31 mouse cellular contexts compared by ENCODE assay signal in genomic region chr2:140099971-140100370, GRCm38 (mm10). TPM values are rescaled to one million over a fixed set of nuclear protein-coding genes. Genes with fewer than 3 reads are reported as not detected.
DNase-seq lines count a peak whose midpoint lies in the region; ATAC-seq and TF ChIP-seq lines count a peak whose summit lies in the region.
"Had no signal": no experiment of that assay in that cellular context is flagged by ENCODE, and none has a peak within 500 bp of the region (broad histone marks: within the 10 kb centered on the region; RNA-seq: fewer than 3 reads in every experiment).

No protein-coding gene starts in this region.

- H3K27ac ChIP-seq in heart, embryonic 12.5 days (ENCODE audit: poor library complexity, severe bottlenecking) = no peak overlapping the region
- peak overlapping the region; percentile 95; the same call in 1 of the 2 replicates for H3K27ac ChIP-seq in CH12.LX (ENCODE audit: insufficient read depth, low read depth)
- peak overlapping the region; percentile 47; the same call in 1 of the 2 replicates for H3K27ac ChIP-seq in lung, postnatal 0 days (ENCODE audit: low read length)
- H3K27ac ChIP-seq: forebrain, embryonic 12.5 days; hindbrain, embryonic 12.5 days; kidney, postnatal 0 days; limb, embryonic 12.5 days; liver, embryonic 13.5 days; lung, embryonic 15.5 days had no signal

- no peak overlapping the region for H3K4me3 ChIP-seq in heart, embryonic 12.5 days
- H3K4me3 ChIP-seq in CH12.LX (replicated peaks in 1 of 3; ENCODE audit: low read depth in 2 of 3, low read length in 2 of 3, poor library complexity in 1 of 3) (no peak overlapping the region), myocyte (no peak overlapping the region)
- H3K4me3 ChIP-seq in lung, postnatal 0 days (ENCODE audit: low read depth, low read length) = no peak overlapping the region
- H3K4me3 ChIP-seq: erythroblast, embryonic 14.5 days; forebrain, embryonic 12.5 days; hindbrain, embryonic 12.5 days; limb, embryonic 12.5 days; liver, embryonic 13.5 days; lung, embryonic 15.5 days had no signal

- no peak for TF ChIP-seq RAD21 in CH12.LX (IDR thresholded peaks at IDR 0.05; ENCODE audit: low read depth, low read length)

- 0 out of 2 replicates have a peak, but pooled peaks cover 4% of the 10 kb centered on the region for H3K9me3 ChIP-seq in heart, embryonic 12.5 days (replicated peaks)
- no peaks in the 10 kb centered on the region for H3K9me3 ChIP-seq in CH12.LX (replicated peaks; ENCODE audit: low read length)
- no peaks in the 10 kb centered on the region for H3K9me3 ChIP-seq in lung, postnatal 0 days (ENCODE audit: low read length)
- H3K9me3 ChIP-seq: forebrain, embryonic 12.5 days; hindbrain, embryonic 12.5 days; limb, embryonic 12.5 days; liver, embryonic 13.5 days; lung, embryonic 15.5 days had no signal

- no peaks in the 10 kb centered on the region for H3K27me3 ChIP-seq in heart, embryonic 12.5 days (replicated peaks)
- no peaks in the 10 kb centered on the region for H3K27me3 ChIP-seq in CH12.LX (replicated peaks)
- H3K27me3 ChIP-seq in lung, postnatal 0 days (replicated peaks; ENCODE audit: insufficient read depth, low read length) = no peaks in the 10 kb centered on the region
- H3K27me3 ChIP-seq in myocyte (ENCODE audit: control insufficient read depth, insufficient read depth, insufficient read length) = no peaks in the 10 kb centered on the region
- H3K27me3 ChIP-seq: forebrain, embryonic 12.5 days; hindbrain, embryonic 12.5 days; limb, embryonic 12.5 days; lung, embryonic 15.5 days had no signal

- TF ChIP-seq POLR2A in CH12.LX (IDR thresholded peaks at IDR 0.05; ENCODE audit: low read depth, low read length) (no peak), myocyte (IDR thresholded peaks at IDR 0.05; ENCODE audit: insufficient read length, low read depth) (no peak)

- no peak for ATAC-seq in heart, embryonic 12.5 days (ENCODE audit: insufficient number of reproducible peaks, low FRiP score)
- ATAC-seq in lung, postnatal 0 days = peak; percentile 86
- ATAC-seq: intestine, postnatal 0 days had no signal

- no peak overlapping the region for H3ac ChIP-seq in myocyte (ENCODE audit: control insufficient read depth, insufficient read length)

- H3K4me2 ChIP-seq in heart, embryonic 12.5 days = no peak overlapping the region
- 0 out of 2 replicates have a peak overlapping the region, but pooled peaks have one; percentile 10 for H3K4me2 ChIP-seq in CH12.LX (ENCODE audit: insufficient read depth, low read depth, poor library complexity, severe bottlenecking)
- no peak overlapping the region for H3K4me2 ChIP-seq in lung, postnatal 0 days (replicated peaks; ENCODE audit: low read depth, low read length)
- H3K4me2 ChIP-seq in myocyte (ENCODE audit: low read depth) = peak overlapping the region; percentile 44
- H3K4me2 ChIP-seq: forebrain, embryonic 12.5 days; heart, embryonic 11.5 days; hindbrain, embryonic 12.5 days; limb, embryonic 12.5 days; liver, embryonic 13.5 days; lung, embryonic 15.5 days had no signal

- DNase-seq in heart, postnatal 10 days = peak; percentile 5 to 25
- no peak for DNase-seq in CH12.LX (ENCODE audit: extremely low read depth)
- DNase-seq in lung, postnatal 0 days (ENCODE audit: low spot score) = peak; percentile 76
- DNase-seq in testis, postnatal 14 days (ENCODE audit: low spot score) = no peak
- no peak for DNase-seq in embryo, embryonic 11 days
- DNase-seq: adrenal gland, postnatal 36 days; cerebellum, adult 9-10 months; liver, embryonic 13.5 days; midbrain, embryonic 14.5 days; right cerebral cortex, adult 18-20 months; right cerebral cortex, postnatal 4 days; thymus, postnatal 25 days had no signal

- intact Hi-C loops in heart, postnatal 10 days (cut with DNase I) = no loop called here

- TF ChIP-seq CTCF in CH12.LX (conservative IDR thresholded peaks at IDR 0.05 in 1 of 2, IDR thresholded peaks at IDR 0.05 in 1 of 2; ENCODE audit: low read depth in 2 of 2, low read length in 2 of 2) = no peak
- no peak for TF ChIP-seq CTCF in lung, postnatal 0 days (IDR thresholded peaks at IDR 0.05)

- TF ChIP-seq EP300 in CH12.LX (IDR thresholded peaks at IDR 0.05; ENCODE audit: low read length) = no peak
- TF ChIP-seq EP300 in lung, postnatal 0 days (IDR thresholded peaks at IDR 0.05) = no peak

- in situ Hi-C loops in CH12.LX (cut with MboI; ENCODE audit: low pct_ligation_motif_present, low pct_unique_long_range_greater_than_20kb, low sequenced_read_pairs) = no loop called here

- H3K4me1 ChIP-seq in heart, embryonic 12.5 days (replicated peaks) = no peaks in the 10 kb centered on the region
- peaks cover 9 to 47% of the 10 kb centered on the region in 2 experiments for H3K4me1 ChIP-seq in CH12.LX (ENCODE audit: control insufficient read depth in 1 of 2, insufficient read depth in 2 of 2)
- no peaks in the 10 kb centered on the region for H3K4me1 ChIP-seq in lung, postnatal 0 days (ENCODE audit: insufficient read depth, low read depth, low read length)
- H3K4me1 ChIP-seq: forebrain, embryonic 12.5 days; hindbrain, embryonic 12.5 days; limb, embryonic 12.5 days; lung, embryonic 15.5 days had no signal

- no peak overlapping the region for H3K9ac ChIP-seq in heart, embryonic 12.5 days
- no peak overlapping the region for H3K9ac ChIP-seq in CH12.LX (ENCODE audit: insufficient read depth, low read depth)
- no peak overlapping the region for H3K9ac ChIP-seq in lung, postnatal 0 days (replicated peaks; ENCODE audit: low read depth)
- H3K9ac ChIP-seq: forebrain, embryonic 12.5 days; hindbrain, embryonic 12.5 days; limb, embryonic 12.5 days; liver, embryonic 13.5 days; lung, embryonic 15.5 days had no signal

- 76% methylated on average over 3 of the region's 3 CpGs for WGBS in heart, embryonic 12.5 days
- 62% methylated on average over 3 of the region's 3 CpGs for WGBS in lung, postnatal 0 days

- H3K79me2 ChIP-seq in CH12.LX (replicated peaks; ENCODE audit: control insufficient read depth, extremely low read depth, insufficient read depth, poor library complexity, severe bottlenecking) (no peaks in the 10 kb centered on the region), myocyte (ENCODE audit: control insufficient read depth, insufficient read depth) (no peaks in the 10 kb centered on the region)

- dilution Hi-C loops in CH12.LX (cut with MboI; ENCODE audit: extremely low pct_ligation_motif_present, extremely low pct_unique_long_range_greater_than_20kb, low sequenced_read_pairs) = no loop called here

- no peaks in the 10 kb centered on the region for H3K36me3 ChIP-seq in heart, embryonic 12.5 days
- H3K36me3 ChIP-seq in CH12.LX (replicated peaks in 1 of 2; ENCODE audit: control insufficient read depth in 1 of 2, insufficient read depth in 1 of 2, low read length in 1 of 2) = no peaks in the 10 kb centered on the region
- no peaks in the 10 kb centered on the region for H3K36me3 ChIP-seq in lung, postnatal 0 days (ENCODE audit: insufficient read depth, low read length)
- no peaks in the 10 kb centered on the region for H3K36me3 ChIP-seq in myocyte (ENCODE audit: control insufficient read depth, insufficient read depth)
- H3K36me3 ChIP-seq: forebrain, embryonic 12.5 days; hindbrain, embryonic 12.5 days; limb, embryonic 12.5 days; liver, embryonic 13.5 days; lung, embryonic 15.5 days had no signal

TF ChIP-seq in CH12.LX, 34 proteins besides CTCF, POLR2A, EP300 and RAD21:
- TF ChIP-seq ETS1 (conservative IDR thresholded peaks at IDR 0.05; ENCODE audit: low read depth, low read length) (no peak), HCFC1 (IDR thresholded peaks at IDR 0.05; ENCODE audit: low read depth, low read length) (no peak), ZMIZ1 (IDR thresholded peaks at IDR 0.05; ENCODE audit: low read depth, low read length) (no peak), JUN (IDR thresholded peaks at IDR 0.05; ENCODE audit: insufficient read depth, low read depth, low read length) (no peak), USF1 (IDR thresholded peaks at IDR 0.05; ENCODE audit: low read depth, low read length) (no peak), TBP (conservative IDR thresholded peaks at IDR 0.05; ENCODE audit: low read depth, low read length) (no peak), MEF2A (IDR thresholded peaks at IDR 0.05; ENCODE audit: borderline replicate concordance, low read depth, low read length) (no peak), RCOR1 (conservative IDR thresholded peaks at IDR 0.05; ENCODE audit: low read depth, low read length) (no peak), ZNF384 (IDR thresholded peaks at IDR 0.05; ENCODE audit: low read depth, low read length) (no peak)
TF ChIP-seq in CH12.LX: peak in this region for 0.

TF ChIP-seq in myocyte, 11 proteins besides CTCF, POLR2A, EP300 and RAD21:
- TF ChIP-seq E2F4 (IDR thresholded peaks at IDR 0.05; ENCODE audit: insufficient read depth) = no peak
- TF ChIP-seq POLR2AphosphoS2 (IDR thresholded peaks at IDR 0.05; ENCODE audit: insufficient read length, low read depth) = no peak
- TF ChIP-seq SRF (IDR thresholded peaks at IDR 0.05; ENCODE audit: control insufficient read depth, insufficient read length, low read depth) = no peak
- no peak for TF ChIP-seq CEBPB (IDR thresholded peaks at IDR 0.05; ENCODE audit: insufficient read depth, poor library complexity, severe bottlenecking)

RNA-seq across cellular contexts. Expression of gene Tasp1, which starts 33.4 kb away (rescaled TPM):
- 1 to 10 TPM; 6.7 to 7.1 TPM for total RNA-seq in heart, postnatal 10 days (2021)
- 13.4 and 14.7 TPM in 2 replicates for polyA plus RNA-seq in heart, embryonic 12.5 days (2016; fragmentation: Nextera tagmentation; extraction: Ambion mirVana)
- total RNA-seq in CH12.LX (2012; rRNA removed) (28.9 and 30.6 TPM in 2 replicates), CH12.LX (2014; rRNA removed) (64.5 and 75.2 TPM in 2 replicates)
- polyA plus RNA-seq in CH12.LX (2012; ENCODE audit: insufficient read length, low read depth) (28.8 and 30.5 TPM in 2 replicates), myocyte (2012; fragmentation: generic; extraction: Trizol) (3.8 TPM)
- polyA plus RNA-seq in lung, postnatal 0 days (2015; fragmentation: Nextera tagmentation; extraction: Ambion mirVana) = 13.1 and 13.3 TPM in 2 replicates

RNA-seq across cellular contexts. Expression of gene Gm17374, which starts 51.9 kb away (rescaled TPM):
- total RNA-seq in heart, postnatal 10 days (2021) = not detected
- not detected in 2 replicates for polyA plus RNA-seq in heart, embryonic 12.5 days (2016; fragmentation: Nextera tagmentation; extraction: Ambion mirVana)
- total RNA-seq in CH12.LX (2012; rRNA removed) (not detected in 2 replicates), CH12.LX (2014; rRNA removed) (not detected in 2 replicates)
- polyA plus RNA-seq in CH12.LX (2012; ENCODE audit: insufficient read length, low read depth) (not detected in 2 replicates), myocyte (2012; fragmentation: generic; extraction: Trizol) (not detected)
- not detected in 2 replicates for polyA plus RNA-seq in lung, postnatal 0 days (2015; fragmentation: Nextera tagmentation; extraction: Ambion mirVana)
- total RNA-seq: adrenal gland, adult 18-20 months; adrenal gland, postnatal 36 days; common myeloid progenitor, adult 5-6 weeks; gastrocnemius, postnatal 4 days; heart, postnatal 14 days; layer of hippocampus, postnatal 10 days; megakaryocyte-erythroid progenitor cell, adult 5-6 weeks had no signal
- polyA plus RNA-seq: embryonic facial prominence, embryonic 11.5 days; erythroblast, embryonic 14.5 days; forebrain, embryonic 12.5 days; heart, embryonic 11.5 days; hindbrain, embryonic 12.5 days; intestine, postnatal 0 days; kidney, postnatal 0 days; limb, embryonic 12.5 days; liver, embryonic 13.5 days; lung, embryonic 15.5 days; midbrain, embryonic 14.5 days; neural tube, embryonic 14.5 days; stomach, embryonic 14.5 days had no signal

Comparison
In these comparisons a context has a peak if more than half of its experiments do, and no peak if none do; other contexts are left out.
1. DNase-seq: peak in heart, postnatal 10 days (2 of 2) and lung, postnatal 0 days (single experiment); none in CH12.LX (single experiment), testis, postnatal 14 days (single experiment) and embryo, embryonic 11 days (single experiment).
2. H3K4me2 ChIP-seq: peak in CH12.LX (single experiment) and myocyte (single experiment); none in heart, embryonic 12.5 days (single experiment) and lung, postnatal 0 days (single experiment).